Mouse (Mus musculus) right cerebral cortex, postnatal 36 days (tissue): Measurements from ENCODE around the gene Tmx2.
A peak's percentile ranks its signal among the peaks of the same experiment; 100 is the strongest.
"Not testable (repeated sequence)": the region's sequence is repeated elsewhere in the genome, so short reads cannot be mapped to it uniquely, and the experiment has no call there.

ENCODE experiments used
- DNase-seq, 2 experiments: peaks; one replicate each; pipeline ENCODE4 v3.0.0; 2022; ENCODE audit warnings: low spot score in 2 of 2, mixed read lengths in 1 of 2

The Tmx2 gene

DNA sequence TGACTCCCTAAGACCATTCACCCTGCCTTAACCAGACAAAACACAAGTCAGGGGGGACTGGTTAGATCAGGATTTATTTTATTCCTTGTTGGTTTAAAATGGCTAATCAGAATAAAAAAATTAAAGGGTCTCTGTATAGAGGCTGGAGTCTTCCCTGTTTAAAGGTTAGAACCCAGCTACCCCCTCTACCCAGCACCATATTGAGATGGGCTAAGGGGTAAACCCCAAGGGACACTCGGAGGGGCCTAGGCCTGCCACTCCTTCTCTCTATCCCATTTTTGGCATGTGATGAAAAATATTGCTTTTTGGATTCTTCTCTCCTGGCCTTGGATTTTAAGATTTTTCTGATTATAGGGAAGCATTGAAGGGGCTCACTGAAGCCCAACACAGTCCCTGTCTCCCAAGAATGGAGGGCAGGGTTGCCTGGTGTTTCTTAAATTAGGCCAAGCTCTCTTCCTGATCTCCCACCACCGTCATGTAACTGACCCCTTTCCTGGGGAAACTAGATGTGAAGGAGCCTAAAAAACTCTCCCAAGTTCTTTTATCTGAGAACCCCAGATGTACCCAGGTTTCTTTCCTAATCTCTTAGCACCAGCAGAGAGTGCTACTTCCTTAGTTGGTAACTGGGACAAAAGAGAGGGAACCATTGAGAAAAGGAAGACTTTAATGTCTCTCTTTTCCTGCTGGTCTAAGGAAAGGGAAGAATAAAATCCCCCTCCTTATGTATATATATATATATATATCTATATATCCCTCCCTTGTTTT is 9.3 kb upstream of the Tmx2 start:
- no peak for DNase-seq

DNA sequence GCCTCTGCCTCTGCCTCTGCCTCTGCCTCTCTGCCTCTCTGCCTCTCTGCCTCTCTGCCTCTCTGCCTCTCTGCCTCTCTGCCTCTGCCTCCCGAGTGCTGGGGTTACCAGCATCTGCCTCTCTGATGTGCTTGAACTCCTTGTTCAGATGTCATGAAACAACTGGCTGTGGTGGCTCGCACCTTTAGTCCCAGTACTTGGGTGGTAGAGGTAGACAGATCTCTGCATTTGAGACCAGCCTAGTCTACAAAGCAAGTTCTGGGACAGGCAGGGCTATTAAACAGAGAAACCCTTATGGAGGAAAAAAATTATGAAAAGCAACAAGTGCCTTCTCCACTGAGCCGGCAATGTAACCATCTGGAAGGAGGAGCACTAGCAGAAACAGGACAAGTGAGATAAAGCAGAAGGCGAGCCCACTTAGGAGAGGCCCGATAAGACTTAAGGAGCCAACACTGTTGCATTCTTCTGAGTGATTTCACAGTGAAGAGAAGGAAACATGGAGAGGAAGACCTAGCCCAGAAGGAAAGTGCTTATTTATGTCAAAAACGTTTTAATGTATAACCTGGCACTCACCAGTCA is 3.8 kb upstream of the Tmx2 start:
- DNase-seq, result no peak

DNA sequence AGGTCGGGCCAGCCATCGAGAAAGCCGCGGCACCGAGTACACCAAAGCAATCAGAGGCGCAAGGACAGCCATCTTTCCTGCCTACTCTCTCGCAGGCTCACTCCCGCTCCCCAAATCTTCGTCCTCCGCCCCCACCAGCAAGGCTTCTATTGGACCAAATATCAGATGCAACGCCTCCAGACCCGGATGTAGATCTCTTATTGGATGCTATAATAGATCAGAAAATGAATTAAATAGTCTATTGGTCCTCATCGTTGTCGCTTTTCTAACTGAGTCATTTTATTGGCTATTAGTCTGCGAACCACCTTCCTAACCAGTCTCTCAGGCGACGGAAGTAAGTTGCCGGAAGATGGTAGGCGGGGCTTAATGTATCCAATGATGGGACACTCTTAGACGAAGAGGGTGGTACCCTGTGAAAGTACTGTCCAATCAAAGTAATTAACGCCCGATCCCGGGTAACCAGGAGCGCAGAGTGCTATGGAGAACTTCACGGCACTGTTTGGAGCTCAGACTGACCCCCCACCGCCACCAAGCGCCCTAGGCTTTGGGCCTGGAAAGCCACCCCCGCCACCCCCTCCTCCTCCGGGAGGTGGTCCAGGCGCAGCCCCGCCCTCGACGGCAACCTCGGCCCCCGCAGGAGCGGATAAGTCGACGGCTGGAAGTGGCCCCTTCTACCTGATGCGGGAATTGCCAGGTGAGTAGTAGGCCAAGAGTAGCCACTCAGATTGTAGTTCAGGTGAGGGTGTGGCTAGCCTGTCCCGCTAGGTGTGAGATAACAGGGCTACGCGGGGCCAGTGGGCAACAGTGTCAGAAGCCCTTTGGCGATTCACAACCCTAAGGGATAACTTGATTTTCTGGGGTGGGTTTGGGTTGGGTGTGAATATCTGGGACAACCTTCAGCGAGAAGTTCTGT is 716 bp downstream of the Tmx2 start, which contains the start of the genes Gm28635 and Med19:
Gene Gm28635 (minus strand): TSS at position 74 of the 913 bp plus-strand sequence.
Gene Med19 (plus strand): TSS at position 435 of the 913 bp plus-strand sequence.
- DNase-seq, result peak; percentile 93 to 98

DNA sequence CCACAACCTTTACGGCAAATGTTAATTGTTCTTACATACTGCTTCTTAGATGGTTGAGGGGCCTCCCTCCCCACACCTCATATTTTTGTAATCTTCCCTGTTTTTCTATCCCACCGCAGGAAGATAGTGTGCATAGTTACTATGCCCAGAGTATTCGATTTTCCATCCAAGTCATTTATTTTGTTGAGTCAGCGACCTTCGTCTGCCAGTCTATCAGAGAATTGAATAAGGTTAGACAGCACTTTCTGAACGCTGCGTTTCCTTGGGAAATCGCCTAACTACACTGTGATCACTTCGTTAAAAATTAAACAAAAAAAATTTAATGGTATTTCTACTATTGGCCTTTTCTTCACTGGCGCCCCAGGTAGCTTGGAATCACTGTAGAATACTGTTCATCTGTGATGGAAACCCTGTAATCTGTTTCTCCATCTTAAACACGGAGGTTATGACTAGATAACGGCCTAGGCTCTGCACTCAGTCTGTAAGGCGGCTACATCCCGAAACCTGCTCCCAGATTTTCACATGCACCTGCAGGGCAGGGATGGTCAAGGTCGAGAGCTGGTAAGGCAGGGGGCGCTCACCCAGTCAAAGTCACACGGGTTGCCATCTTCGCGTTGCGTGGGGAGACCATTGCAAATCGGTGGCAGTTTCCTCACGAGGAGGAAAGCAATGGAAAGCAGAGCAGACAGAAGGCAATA is 1.5 kb downstream of the Tmx2 start:
- DNase-seq, result no peak

DNA sequence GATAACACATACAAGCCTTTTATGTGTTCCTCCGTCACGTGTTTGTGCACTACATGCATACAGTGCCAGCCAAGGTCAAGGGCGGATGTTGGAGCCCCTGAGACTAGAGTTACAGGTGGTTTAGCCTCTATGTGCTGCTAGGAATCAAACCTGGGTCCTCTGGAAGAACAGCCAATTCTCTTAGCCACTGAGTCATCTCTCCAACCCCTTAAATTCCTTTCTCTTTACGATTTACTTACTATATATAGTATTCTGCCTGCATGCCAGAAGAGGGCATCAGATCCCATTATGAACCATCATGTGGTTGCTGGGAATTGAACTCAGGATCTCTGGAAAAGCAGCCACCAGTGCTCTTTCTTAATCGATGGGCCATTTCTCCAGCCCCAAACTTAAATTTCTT is 7.4 kb downstream of the Tmx2 start:
- not testable (repeated sequence) for DNase-seq

DNA sequence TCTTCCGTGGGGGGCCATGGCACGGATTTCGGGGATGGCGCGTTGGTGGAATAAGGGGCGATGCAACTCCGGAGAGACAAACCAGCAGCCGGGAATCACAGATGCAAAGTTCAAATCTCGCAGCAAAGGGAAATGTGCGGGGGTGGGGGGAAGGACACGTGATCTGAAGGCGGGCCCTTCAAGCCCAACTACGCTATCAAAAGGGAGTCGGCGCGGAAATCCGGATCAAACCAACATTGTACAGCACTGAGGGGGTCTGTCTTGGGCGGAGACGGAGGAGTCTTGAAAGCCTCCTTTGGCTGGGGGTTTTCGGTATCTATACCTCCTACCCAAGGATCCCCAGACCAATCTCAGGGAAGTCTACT is 8.4 kb downstream of the Tmx2 start, which contains the start of gene Selenoh:
Gene Selenoh (minus strand): TSS at position 202 of the 365 bp plus-strand sequence.
- peak; percentile 79 to 84 for DNase-seq

DNA sequence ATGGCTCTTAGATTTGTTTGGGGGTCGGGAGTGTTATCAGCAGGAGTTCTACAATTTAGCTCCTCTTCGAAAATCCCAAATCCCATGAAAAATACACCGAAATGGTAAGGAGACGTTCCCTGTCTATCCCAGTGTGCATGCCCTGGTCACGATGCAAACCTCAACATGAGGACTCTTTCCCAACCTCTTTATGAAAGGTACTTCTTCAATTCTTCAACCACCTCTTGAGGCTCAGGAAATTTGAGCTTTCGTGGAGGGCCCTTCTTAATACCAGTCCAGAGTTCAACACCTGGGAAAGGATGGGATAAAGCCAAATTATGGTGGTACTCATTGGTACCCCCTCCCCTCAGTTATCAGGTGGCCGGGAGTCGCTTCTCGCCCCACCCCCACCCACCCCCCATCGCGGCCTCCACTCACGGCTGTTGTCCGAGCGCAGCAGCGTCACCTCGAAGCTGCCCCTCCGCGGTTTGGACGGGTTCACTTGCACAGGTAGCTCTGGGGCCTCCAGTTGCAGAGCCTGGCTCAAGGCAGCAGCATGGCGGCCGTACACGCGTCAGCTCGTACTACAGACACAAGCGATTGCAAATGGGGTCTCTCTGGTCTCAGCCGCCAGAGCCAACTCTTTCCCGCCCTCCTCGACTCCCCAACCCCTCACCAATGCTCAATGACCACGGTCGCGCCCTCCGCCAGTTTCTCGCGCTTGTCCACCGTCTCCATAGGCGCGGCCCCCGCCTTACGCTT is 8.9 kb downstream of the Tmx2 start:
- DNase-seq, result peak in 1 of 2 experiments; percentile 22

DNA sequence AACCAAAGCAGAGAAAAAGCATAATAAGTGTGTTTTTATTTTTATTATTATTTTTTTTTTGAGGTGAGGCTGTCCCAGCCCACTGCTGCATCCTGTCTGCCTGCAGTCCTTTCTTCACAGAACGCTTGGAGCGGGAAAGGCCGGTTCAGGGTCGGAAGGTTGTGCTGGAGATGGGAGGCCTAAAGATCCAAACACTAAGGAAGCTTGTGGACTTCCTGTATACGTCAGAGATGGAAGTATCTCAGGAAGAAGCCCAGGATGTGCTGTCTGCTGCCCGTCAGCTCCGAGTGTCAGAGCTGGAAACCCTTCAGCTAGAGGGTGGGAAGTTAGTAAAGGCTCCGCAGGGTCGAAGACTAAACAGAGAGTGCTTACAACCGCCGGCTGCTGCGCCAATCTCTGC is 12.9 kb downstream of the Tmx2 start:
- DNase-seq, result no peak

DNA sequence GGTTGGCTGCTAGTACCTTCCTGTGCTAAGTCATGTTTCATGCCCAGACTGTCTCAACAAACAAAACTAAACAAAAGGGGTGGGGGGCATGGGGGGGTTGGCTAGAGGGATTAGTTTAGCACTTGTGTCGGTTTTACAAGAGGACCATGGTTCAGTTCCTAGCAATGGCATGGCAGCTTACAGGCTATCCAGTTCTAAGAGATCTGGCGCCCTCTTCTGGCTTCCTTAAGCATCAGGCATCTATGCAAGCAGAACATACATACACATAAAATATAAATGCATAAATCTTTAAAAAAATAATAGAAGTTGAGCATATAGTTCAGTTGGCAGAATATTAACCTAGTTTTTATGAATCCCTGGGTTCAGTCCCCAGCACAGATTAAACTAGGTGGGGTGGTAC is 16.1 kb downstream of the Tmx2 start:
- no peak for DNase-seq

DNA sequence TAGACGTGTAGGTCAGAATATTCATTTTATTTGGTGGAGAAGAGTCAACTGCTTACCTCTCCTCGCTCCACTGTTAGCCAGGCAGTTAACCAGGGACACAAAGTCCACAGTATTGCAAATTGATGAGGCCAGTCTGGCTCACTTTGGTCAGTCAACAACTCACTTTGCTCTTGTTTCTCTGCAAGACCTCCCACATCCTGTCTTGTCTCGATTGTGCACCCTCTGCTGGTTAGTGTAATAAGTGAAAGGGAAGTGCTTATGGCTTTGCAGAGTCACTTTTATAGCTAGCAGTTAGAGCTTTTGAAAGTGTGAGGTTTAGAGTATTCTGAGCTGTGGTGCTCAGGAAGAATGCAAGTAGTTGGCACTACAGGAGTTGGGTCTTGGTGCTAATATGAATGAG is 18.7 kb downstream of the Tmx2 start:
- no peak for DNase-seq

DNA sequence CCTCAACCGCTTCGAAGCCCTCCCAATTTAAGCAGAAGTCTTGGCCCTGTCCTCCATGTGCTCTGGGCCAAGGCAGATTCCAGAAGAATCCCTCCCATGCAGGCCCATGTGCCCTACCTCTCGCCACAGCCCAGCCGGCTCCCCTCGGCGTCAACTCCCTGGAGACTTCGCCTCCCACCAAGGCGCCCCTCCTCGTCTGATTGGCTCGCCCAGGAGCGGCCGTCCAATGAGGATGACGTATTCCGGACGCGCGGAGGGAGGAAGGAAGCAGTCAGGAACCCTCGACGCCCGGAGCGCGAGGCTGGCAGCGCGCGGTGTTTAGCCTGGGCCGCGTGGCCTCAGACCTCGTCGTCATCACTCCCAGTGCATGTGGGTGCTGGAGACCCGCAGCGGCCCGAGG is 20.1 kb downstream of the Tmx2 start, which contains the start of gene Btbd18:
Gene Btbd18 (plus strand): TSS at position 274 of the 400 bp plus-strand sequence.
- no peak for DNase-seq

DNA sequence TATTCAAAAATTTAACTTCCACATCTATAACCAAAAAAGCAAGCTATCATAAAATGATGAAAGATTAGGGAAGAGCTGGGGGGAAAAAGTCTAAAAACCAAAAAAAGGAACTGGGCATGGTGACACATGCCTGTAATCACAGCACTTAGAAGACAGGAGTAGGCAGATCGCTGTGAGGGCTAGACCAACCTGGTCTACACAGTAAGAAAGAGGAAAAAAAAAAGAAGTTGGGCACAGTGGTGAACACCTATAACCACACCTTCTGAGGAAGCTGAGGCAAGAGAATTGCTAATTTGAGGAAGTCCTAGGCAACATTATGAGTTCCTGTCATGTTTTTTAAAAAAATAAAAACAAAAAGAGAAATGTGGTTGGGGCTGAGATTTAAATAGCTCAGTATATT is 23.1 kb downstream of the Tmx2 start:
- no peak for DNase-seq

DNA sequence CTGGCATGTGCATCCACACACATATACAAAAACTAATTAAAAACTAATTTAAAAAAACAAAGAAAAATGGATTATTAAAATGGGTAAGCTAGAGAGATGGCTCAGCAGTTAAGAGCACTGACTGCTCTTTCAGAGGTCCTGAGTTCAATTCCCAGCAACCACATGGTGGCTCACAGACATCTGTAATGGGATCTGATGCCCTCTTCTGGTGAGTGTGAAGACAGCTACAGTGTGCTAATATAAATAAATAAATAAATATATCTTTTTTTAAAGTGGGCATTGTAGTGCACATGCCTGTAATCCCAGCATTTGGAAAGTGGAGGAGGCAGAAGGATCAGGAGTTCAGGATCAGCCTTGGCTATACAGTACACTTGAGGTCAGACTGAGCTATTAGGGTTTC is 25.6 kb downstream of the Tmx2 start:
- DNase-seq, result no peak

DNA sequence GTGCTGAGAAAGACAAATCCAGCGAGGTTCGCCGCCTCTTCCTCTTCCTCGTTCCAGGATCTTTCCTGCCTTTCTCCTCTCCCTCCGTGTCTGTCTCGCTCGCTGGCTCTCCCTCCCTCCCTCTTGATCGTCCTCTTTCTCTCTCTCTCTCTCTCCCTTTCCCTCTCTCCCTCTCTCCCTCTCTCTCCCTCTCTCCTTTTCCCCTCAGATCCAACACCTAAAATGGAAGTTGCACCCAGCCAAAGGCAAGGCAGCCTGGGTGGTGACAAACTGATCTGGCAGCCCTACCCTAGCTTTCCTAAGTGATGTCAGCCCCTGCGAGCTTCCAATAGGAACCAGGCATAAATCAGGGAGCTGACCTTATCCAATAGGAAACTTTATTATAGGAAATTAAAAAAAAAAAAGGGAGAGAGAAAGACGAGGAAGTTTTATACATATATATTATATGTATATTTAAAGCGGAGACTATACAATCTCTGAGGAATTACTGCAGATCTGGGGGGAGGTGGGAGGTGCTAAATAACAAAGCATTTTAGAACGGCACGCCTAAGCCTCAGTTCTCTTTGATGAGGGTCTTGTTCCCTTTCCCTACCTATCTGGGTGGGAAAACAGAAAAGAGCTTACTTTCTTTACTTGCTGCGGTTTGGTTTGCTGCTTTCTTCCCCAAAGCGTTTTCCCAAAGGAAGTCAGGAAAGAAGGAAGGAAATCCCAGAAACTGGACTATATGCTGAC is 28.3 kb downstream of the Tmx2 start, which contains the start of gene Ctnnd1:
Gene Ctnnd1 (minus strand): TSS at position 302 of the 732 bp plus-strand sequence.
- DNase-seq, result peak; percentile 75 to 88

DNA sequence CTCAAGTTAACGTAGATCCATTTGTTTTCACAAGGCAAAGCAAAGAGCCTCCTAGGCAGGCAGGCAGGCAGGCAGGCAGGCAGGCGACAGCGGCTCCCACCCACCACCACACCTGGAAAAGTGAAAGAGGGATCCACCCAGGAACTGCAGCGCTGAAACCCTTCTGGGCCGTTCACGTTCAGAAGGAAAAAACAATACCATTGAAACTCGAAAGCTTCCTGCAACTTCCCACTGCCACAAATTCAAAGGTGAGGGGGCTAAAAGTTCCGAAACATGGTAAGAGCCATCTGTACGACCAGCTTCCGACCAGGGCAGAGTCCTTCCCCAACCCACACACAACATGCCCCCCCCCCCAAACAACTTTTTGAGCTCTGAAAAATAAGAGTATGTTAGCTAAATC is 29.3 kb downstream of the Tmx2 start:
- no peak for DNase-seq

DNA sequence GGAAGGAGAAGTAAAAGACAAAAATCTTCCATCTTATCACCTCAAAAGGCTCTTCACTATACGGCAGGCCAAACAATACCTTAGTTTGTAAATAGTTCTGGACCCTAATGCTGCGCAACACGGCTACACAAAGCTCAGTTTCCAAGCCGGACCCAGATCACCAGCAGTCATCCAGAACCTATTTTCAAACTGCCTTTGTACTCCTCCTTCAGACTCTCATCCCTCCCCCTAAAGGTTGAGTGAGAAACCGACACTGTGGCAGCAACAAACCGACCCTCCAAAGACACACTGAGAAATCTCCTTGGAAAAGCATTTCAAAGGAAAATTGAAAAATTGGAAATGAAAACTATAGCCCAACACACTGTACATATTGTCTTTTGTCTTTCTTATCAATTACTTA is 30.6 kb downstream of the Tmx2 start:
- no peak for DNase-seq

DNA sequence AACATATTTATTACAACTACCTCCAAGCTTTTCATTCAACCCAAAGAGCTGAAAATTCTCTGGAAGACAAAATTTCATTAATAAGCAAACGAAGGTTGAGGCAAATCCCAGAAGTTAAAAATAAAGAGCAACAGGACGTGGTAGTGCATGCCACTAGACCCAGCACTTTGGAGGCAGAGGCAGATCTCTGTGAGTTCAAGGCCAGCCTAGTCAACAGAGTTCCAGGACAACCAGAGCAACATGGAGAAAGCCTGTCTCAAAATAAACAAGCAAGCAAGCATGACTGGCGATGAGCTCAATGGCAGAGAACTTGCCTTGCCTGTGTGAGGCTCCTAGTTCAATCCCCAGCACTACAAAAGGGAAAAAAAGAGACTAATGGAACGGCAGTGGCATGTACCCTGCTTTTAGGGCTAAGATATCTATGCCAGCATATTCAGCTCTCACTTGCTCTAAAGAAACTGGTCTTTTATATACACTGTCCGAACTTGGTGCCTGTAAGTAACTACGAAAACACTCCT is 31.8 kb downstream of the Tmx2 start:
- no peak for DNase-seq

DNA sequence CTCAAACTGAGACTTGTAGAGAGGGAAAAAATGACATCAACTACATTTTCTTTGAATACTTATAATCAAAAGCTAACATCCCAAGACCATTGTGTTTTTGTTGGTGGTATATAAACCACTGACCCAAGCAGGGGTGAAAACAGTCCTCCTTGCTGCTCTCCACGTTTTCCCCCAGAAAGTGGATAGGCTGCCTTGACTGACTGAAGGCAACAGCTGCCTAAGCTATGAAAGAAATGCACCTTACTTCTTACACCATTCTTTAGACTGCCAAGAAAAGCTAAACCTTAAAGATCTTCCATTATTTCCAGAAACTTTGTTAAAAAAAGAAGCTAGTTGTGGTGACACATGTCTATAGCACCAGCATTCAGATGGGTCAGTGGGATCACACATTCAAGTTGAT is 32.8 kb downstream of the Tmx2 start:
- DNase-seq, result no peak

DNA sequence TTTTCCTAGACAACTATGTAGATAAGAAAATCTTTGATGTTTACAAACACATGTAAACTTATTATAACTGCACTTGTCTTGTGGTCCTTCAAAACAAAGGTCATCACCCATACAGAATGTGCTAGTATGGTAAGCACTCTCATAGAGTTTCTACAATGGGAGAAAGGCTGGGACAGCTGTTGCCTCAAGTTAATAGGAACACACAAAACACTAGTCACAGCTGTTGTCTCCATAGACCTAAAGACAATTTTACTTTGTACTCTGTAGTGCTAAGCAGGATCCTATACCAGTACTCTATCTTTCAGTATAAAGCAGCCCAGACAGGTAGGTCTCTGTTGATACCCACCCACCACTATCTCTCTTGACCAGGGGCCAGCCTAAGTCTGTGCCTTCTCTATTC is 38.1 kb downstream of the Tmx2 start:
- DNase-seq, result no peak
